8 mouse cellular contexts compared by ENCODE assay signal in the genomic region with DNA sequence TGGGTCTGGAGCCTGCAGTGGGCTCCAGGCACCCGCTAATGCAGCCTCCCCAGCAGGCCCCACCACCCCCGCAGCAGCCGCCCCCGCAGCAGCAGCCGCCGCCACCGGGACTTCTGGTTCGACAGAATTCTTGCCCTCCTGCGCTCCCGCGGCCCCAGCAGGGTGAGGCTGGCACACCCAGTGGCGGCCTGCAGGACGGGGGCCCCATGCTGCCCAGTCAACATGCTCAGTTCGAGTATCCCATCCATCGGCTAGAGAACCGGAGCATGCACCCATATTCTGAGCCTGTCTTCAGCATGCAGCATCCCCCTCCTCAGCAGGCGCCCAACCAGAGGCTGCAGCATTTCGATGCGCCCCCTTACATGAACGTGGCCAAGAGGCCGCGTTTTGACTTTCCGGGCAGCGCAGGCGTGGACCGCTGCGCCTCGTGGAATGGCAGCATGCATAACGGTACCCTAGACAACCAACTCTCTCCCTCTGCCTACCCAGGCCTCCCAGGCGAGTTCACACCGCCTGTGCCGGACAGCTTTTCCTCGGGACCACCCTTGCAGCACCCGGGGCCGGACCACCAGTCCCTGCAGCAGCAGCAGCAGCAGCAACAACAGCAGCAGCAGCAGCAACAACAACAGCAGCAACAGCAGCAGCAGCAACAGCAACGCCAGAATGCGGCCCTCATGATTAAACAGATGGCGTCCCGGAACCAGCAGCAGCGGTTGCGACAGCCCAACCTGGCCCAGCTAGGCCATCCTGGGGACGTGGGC. TPM values are rescaled to one million over a fixed set of nuclear protein-coding genes. Genes with fewer than 3 reads are reported as not detected.
DNase-seq lines count a peak whose midpoint lies in the region; ATAC-seq lines count a peak whose summit lies in the region.

No protein-coding gene starts in this region.

- no peak overlapping the region for H3K27ac ChIP-seq in lung, embryonic 15.5 days
- peak overlapping the region; percentile 99 for H3K27ac ChIP-seq in forebrain, embryonic 10.5 days
- no peak overlapping the region for H3K27ac ChIP-seq in limb, embryonic 15.5 days
- H3K27ac ChIP-seq in stomach, embryonic 14.5 days (ENCODE audit: low read length): 0 out of 2 replicates have a peak overlapping the region, but pooled peaks have one; percentile 21

- no peaks in the 10 kb centered on the region for H3K36me3 ChIP-seq in lung, embryonic 15.5 days
- H3K36me3 ChIP-seq in forebrain, embryonic 10.5 days (replicated peaks): peaks cover 60% of the 10 kb centered on the region
- H3K36me3 ChIP-seq in limb, embryonic 15.5 days: peaks cover 10% of the 10 kb centered on the region; the same call in 1 of the 2 replicates
- peaks cover 22% of the 10 kb centered on the region; the same call in 1 of the 2 replicates for H3K36me3 ChIP-seq in stomach, embryonic 14.5 days (ENCODE audit: control insufficient read depth, insufficient read depth, low read length)

- peak overlapping the region; percentile 99 for H3K4me2 ChIP-seq in lung, embryonic 15.5 days
- H3K4me2 ChIP-seq in limb, embryonic 15.5 days: peak overlapping the region; percentile 91
- peak overlapping the region; percentile 92 for H3K4me2 ChIP-seq in stomach, embryonic 14.5 days (replicated peaks; ENCODE audit: low read depth, low read length)

- ATAC-seq in lung, embryonic 15.5 days (ENCODE audit: borderline replicate concordance, extremely low read depth, low FRiP score, low TSS enrichment): no peak
- no peak for ATAC-seq in limb, embryonic 15.5 days (ENCODE audit: insufficient number of reproducible peaks, low FRiP score, low TSS enrichment, low read depth)
- ATAC-seq in stomach, embryonic 14.5 days (ENCODE audit: insufficient number of reproducible peaks, insufficient read depth, low FRiP score, low read depth): no peak
- no peak for ATAC-seq in erythroid progenitor cell, adult 5-6 weeks (replicated peaks; ENCODE audit: low FRiP score, poor library complexity, severe bottlenecking)

- no peak for DNase-seq in lung, postnatal 36 days
- DNase-seq in forebrain, embryonic 10.5 days (ENCODE audit: extremely low spot score, low spot score): peak; percentile 53
- no peak for DNase-seq in kidney, adult 8-10 months
- no peak for DNase-seq in thymus, postnatal 25 days

- peaks cover 36% of the 10 kb centered on the region for H3K27me3 ChIP-seq in lung, embryonic 15.5 days
- peaks cover 40% of the 10 kb centered on the region for H3K27me3 ChIP-seq in forebrain, embryonic 10.5 days (ENCODE audit: poor library complexity, severe bottlenecking)
- peaks cover 32% of the 10 kb centered on the region for H3K27me3 ChIP-seq in limb, embryonic 15.5 days
- H3K27me3 ChIP-seq in stomach, embryonic 14.5 days (ENCODE audit: control insufficient read depth, insufficient read depth, low read length): no peaks in the 10 kb centered on the region

- peak overlapping the region; percentile 79 for H3K4me3 ChIP-seq in lung, embryonic 15.5 days
- peak overlapping the region; percentile 97 for H3K4me3 ChIP-seq in forebrain, embryonic 10.5 days
- peak overlapping the region; percentile 86 for H3K4me3 ChIP-seq in limb, embryonic 15.5 days
- H3K4me3 ChIP-seq in stomach, embryonic 14.5 days (ENCODE audit: low read depth, low read length): peak overlapping the region; percentile 92

- H3K4me1 ChIP-seq in lung, embryonic 15.5 days: peaks cover 69% of the 10 kb centered on the region
- H3K4me1 ChIP-seq in forebrain, embryonic 10.5 days: peaks cover 92% of the 10 kb centered on the region
- H3K4me1 ChIP-seq in limb, embryonic 15.5 days: peaks cover 79% of the 10 kb centered on the region
- H3K4me1 ChIP-seq in stomach, embryonic 14.5 days (ENCODE audit: control insufficient read depth, insufficient read depth, low read length): peaks cover 57% of the 10 kb centered on the region

- H3K9ac ChIP-seq in lung, embryonic 15.5 days: peak overlapping the region; percentile 1; the same call in 1 of the 2 replicates
- peak overlapping the region; percentile 94; the same call in 1 of the 2 replicates for H3K9ac ChIP-seq in limb, embryonic 15.5 days
- H3K9ac ChIP-seq in stomach, embryonic 14.5 days (replicated peaks; ENCODE audit: low read depth, low read length): peak overlapping the region; percentile 91

- no peaks in the 10 kb centered on the region for H3K9me3 ChIP-seq in lung, embryonic 15.5 days
- H3K9me3 ChIP-seq in forebrain, embryonic 10.5 days: no peaks in the 10 kb centered on the region
- no peaks in the 10 kb centered on the region for H3K9me3 ChIP-seq in limb, embryonic 15.5 days
- H3K9me3 ChIP-seq in stomach, embryonic 14.5 days (ENCODE audit: control insufficient read depth, low read depth, low read length): no peaks in the 10 kb centered on the region

- WGBS in lung, embryonic 15.5 days: 12% methylated on average over 41 of the region's 42 CpGs
- 3% methylated on average over 42 of the region's 42 CpGs for WGBS in forebrain, embryonic 10.5 days
- 12% methylated on average over 42 of the region's 42 CpGs for WGBS in limb, embryonic 15.5 days
- WGBS in stomach, embryonic 14.5 days: 13% methylated on average over 42 of the region's 42 CpGs

RNA-seq across cellular contexts. Expression of a gene that starts 2.1 kb away (rescaled TPM):
- 7.8 and 9.0 TPM in 2 replicates for polyA plus RNA-seq in lung, embryonic 15.5 days (2015; fragmentation: Nextera tagmentation; extraction: Ambion mirVana)
- 36.5 and 40.0 TPM in 2 replicates for polyA plus RNA-seq in forebrain, embryonic 10.5 days (2016; fragmentation: Nextera tagmentation; extraction: Ambion mirVana)
- 14.7 and 16.9 TPM in 2 replicates for polyA plus RNA-seq in limb, embryonic 15.5 days (2015; fragmentation: Nextera tagmentation; extraction: Ambion mirVana)
- 17.0 and 18.1 TPM in 2 replicates for polyA plus RNA-seq in stomach, embryonic 14.5 days (2014; fragmentation: Nextera tagmentation; extraction: Ambion mirVana)
- total RNA-seq in erythroid progenitor cell, adult 5-6 weeks (2015; ENCODE audit: low replicate concordance): 0.36 TPM in 1 of 2 replicates, not detected in the other
- total RNA-seq in erythroid progenitor cell, adult 5-6 weeks (2017; ENCODE audit: low replicate concordance): 0.13 TPM in 1 of 2 replicates, not detected in the other

Comparison
In these comparisons a context has a peak if more than half of its experiments do, and no peak if none do; other contexts are left out.
1. H3K27ac ChIP-seq: peak in forebrain, embryonic 10.5 days (single experiment) and stomach, embryonic 14.5 days (single experiment); none in lung, embryonic 15.5 days (single experiment) and limb, embryonic 15.5 days (single experiment).
2. H3K9ac ChIP-seq: peak in every context shown above with its lines; median percentile 94 in limb, embryonic 15.5 days; 91 in stomach, embryonic 14.5 days; 1 in lung, embryonic 15.5 days.
3. Peak in every context shown above with its lines, with median percentiles within 50 percentile points of each other: H3K4me2 ChIP-seq and H3K4me3 ChIP-seq.